Mouse (Mus musculus) midbrain, postnatal 0 days (tissue): ENCODE data around the gene Vmn1r85. TPM values are rescaled to one million over a fixed set of nuclear protein-coding genes. Genes with fewer than 3 reads are reported as not detected.

Experiments
- ATAC-seq: fragments of 200-750 bp; cut with Nextera tagmentation; 2 replicates; pipeline ENCODE4 v1.8.0; 2017; ENCODE audit warnings: moderate number of reproducible peaks, mild to moderate bottlenecking, moderate TSS enrichment, moderate library complexity; ENCODE audit not compliant: low FRiP score
- DNase-seq: peaks from one replicate; pipeline ENCODE4 v3.0.0-alpha.2; 2015; ENCODE audit warnings: low spot score
- H3K27ac ChIP-seq: fragments of 300-500 bp; sonication (generic); 2 replicates; pipeline ENCODE4 v1.5.1; 2014; ENCODE audit warnings: low read depth, mild to moderate bottlenecking, low read length, mixed read lengths
- H3K27me3 ChIP-seq: fragments of 300-500 bp; sonication (generic); 2 replicates; pipeline ENCODE4 v1.6.1; 2014; ENCODE audit warnings: low read length, control low read depth, mixed read lengths; ENCODE audit not compliant: insufficient read depth
- H3K36me3 ChIP-seq: fragments of 300-500 bp; sonication (generic); 2 replicates; pipeline ENCODE4 v1.6.1; 2014; ENCODE audit warnings: low read length, control low read depth, mixed read lengths; ENCODE audit not compliant: insufficient read depth
- H3K4me1 ChIP-seq: fragments of 300-500 bp; sonication (generic); 2 replicates; pipeline ENCODE4 v1.6.1; 2014; ENCODE audit warnings: mild to moderate bottlenecking, control low read depth, antibody characterized with exemption, low read length, mixed read lengths; ENCODE audit not compliant: insufficient read depth
- H3K4me2 ChIP-seq: fragments of 300-500 bp; sonication (generic); 2 replicates; pipeline ENCODE4 v1.6.1; 2014; ENCODE audit warnings: low read depth, mild to moderate bottlenecking, low read length, mixed read lengths; ENCODE audit not compliant: poor library complexity, severe bottlenecking
- H3K4me3 ChIP-seq: fragments of 300-500 bp; sonication (generic); 2 replicates; pipeline ENCODE4 v1.5.1; 2014; ENCODE audit warnings: low read depth, mild to moderate bottlenecking, low read length, moderate library complexity
- H3K9ac ChIP-seq: fragments of 300-500 bp; sonication (generic); replicated peaks from 2 replicates; pipeline ENCODE4 v1.6.1; 2014; ENCODE audit warnings: mild to moderate bottlenecking, low read length, moderate library complexity, mixed read lengths; ENCODE audit not compliant: poor library complexity, severe bottlenecking
- H3K9me3 ChIP-seq: fragments of 300-500 bp; sonication (generic); 2 replicates; pipeline ENCODE4 v1.6.1; 2016; ENCODE audit warnings: low read length, control low read depth
- CTCF ChIP-seq: IDR thresholded peaks from 2 replicates; pipeline ENCODE4 v1.5.1; 2016; ENCODE audit warnings: antibody characterized with exemption, mild to moderate bottlenecking
- WGBS: fragments of 180-500 bp; shearing (Covaris S2); extraction: QIAGEN DNeasy Blood & Tissue Kit; methylation state at CpG from one replicate; pipeline ENCODE4 v1.1.7; 2014; 5-methylcytosine and 5-hydroxymethylcytosine counted together
- polyA plus RNA-seq: library from polyadenylated mRNA; unstranded; fragments of >200 nt; fragmentation: Nextera tagmentation; extraction: Ambion mirVana; gene quantifications from 2 replicates; pipeline ENCODE4 v1.2.1, GENCODE M21; 2015
- total RNA-seq: library from RNA; depleted of rRNA; stranded (reverse); fragments of >200 nt; gene quantifications from 2 replicates; pipeline ENCODE4 v1.2.3, GENCODE M21; 2014; rRNA removed

The Vmn1r85 gene
- total and polyA plus RNA-seq, 2 experiments from 2014 or later, result 0.27 to 0.33 TPM

- WGBS, result 54% methylated on average over 4 of the region's 4 CpGs
- H3K27ac ChIP-seq, result peak overlapping the region; percentile 98
- no peaks in the 10 kb centered on the region for H3K27me3 ChIP-seq
- peaks cover 18% of the 10 kb centered on the region for H3K36me3 ChIP-seq
- DNase-seq, result no peak
- no peak for TF ChIP-seq CTCF
- no peaks in the 10 kb centered on the region for H3K9me3 ChIP-seq
- peak overlapping the region; percentile 87 for H3K4me3 ChIP-seq
- peaks cover 14% of the 10 kb centered on the region for H3K4me1 ChIP-seq
- no peak for ATAC-seq
- H3K4me2 ChIP-seq, result peak overlapping the region; percentile 87
- H3K9ac ChIP-seq, result peak overlapping the region; percentile 98
Observed at GRCm38 (mm10) chr7:13036806-13037205, 58.2 kb downstream of the Vmn1r85 start.

GRCm38 (mm10) chr7:13035211-13035855 lies 59.6 kb downstream of the Vmn1r85 start:
- peak overlapping the region; percentile 80; the same call in 1 of the 2 replicates for H3K27ac ChIP-seq
- H3K27me3 ChIP-seq, result no peaks in the 10 kb centered on the region
- H3K4me2 ChIP-seq, result no peak overlapping the region
- DNase-seq (no peak), ATAC-seq (no peak)
- TF ChIP-seq CTCF, result peak; percentile 20; the same call in 1 of the 2 replicates
- H3K36me3 ChIP-seq, result peaks cover 31% of the 10 kb centered on the region
- WGBS, result 86% methylated on average over 17 of the region's 17 CpGs
- no peak overlapping the region for H3K9ac ChIP-seq
- H3K4me3 ChIP-seq, result no peak overlapping the region
- H3K9me3 ChIP-seq, result no peaks in the 10 kb centered on the region
- H3K4me1 ChIP-seq, result peaks cover 14% of the 10 kb centered on the region

GRCm38 (mm10) chr7:13034148-13034977 lies 60.6 kb downstream of the Vmn1r85 start, which contains the start of gene Chmp2a:
Gene Chmp2a (minus strand): TSS chr7:13034807.
- H3K9ac ChIP-seq, result peak within 1 kb of the TSS; percentile 66
- no peaks in the 10 kb centered on the region for H3K27me3 ChIP-seq
- peaks cover 14% of the 10 kb centered on the region for H3K4me1 ChIP-seq
- no peaks in the 10 kb centered on the region for H3K9me3 ChIP-seq
- H3K36me3 ChIP-seq, result peaks cover 41% of the 10 kb centered on the region
- ATAC-seq (peak; percentile 83), DNase-seq (peak; percentile 98)
- peak within 1 kb of the TSS; percentile 73 for H3K4me2 ChIP-seq
- peak within 1 kb of the TSS; percentile 80 for H3K27ac ChIP-seq
- TF ChIP-seq CTCF, result no peak
- under 1% methylated on average over 45 of the region's 45 CpGs for WGBS
- peak within 1 kb of the TSS; percentile 38 for H3K4me3 ChIP-seq

- H3K9me3 ChIP-seq, result no peaks in the 10 kb centered on the region
- H3K4me3 ChIP-seq, result peak overlapping the region; percentile 38
- H3K4me1 ChIP-seq, result peaks cover 6% of the 10 kb centered on the region
- no peaks in the 10 kb centered on the region for H3K27me3 ChIP-seq
- peaks cover 48% of the 10 kb centered on the region for H3K36me3 ChIP-seq
- peak overlapping the region; percentile 66 for H3K9ac ChIP-seq
- H3K4me2 ChIP-seq, result peak overlapping the region; percentile 73
- WGBS, result 46% methylated on average over 13 of the region's 13 CpGs
- no peak for TF ChIP-seq CTCF
- ATAC-seq, result no peak
- peak overlapping the region; percentile 80 for H3K27ac ChIP-seq
- no peak for DNase-seq
Observed at GRCm38 (mm10) chr7:13033451-13034147, 61.4 kb downstream of the Vmn1r85 start.

Other genes starting within 250 kb of the Vmn1r85 start
- 16.6 and 17.9 TPM in 2 replicates for gene Zfp128, start 214.0 kb downstream of the Vmn1r85 start, total RNA-seq
- 2.0 and 3.0 TPM in 2 replicates for gene Zfp128, start 214.0 kb downstream of the Vmn1r85 start, polyA plus RNA-seq
- gene Zscan22, start 197.4 kb downstream of the Vmn1r85 start, total RNA-seq, result 4.4 and 8.3 TPM in 2 replicates
- 2.6 and 3.7 TPM in 2 replicates for gene Zscan22, start 197.4 kb downstream of the Vmn1r85 start, polyA plus RNA-seq
- gene Rps5, start 172.9 kb downstream of the Vmn1r85 start, total RNA-seq, result 1,185 and 1,542 TPM in 2 replicates
- gene Rps5, start 172.9 kb downstream of the Vmn1r85 start, polyA plus RNA-seq, result 583 and 614 TPM in 2 replicates
- gene Rnf225, start 167.8 kb downstream of the Vmn1r85 start, total RNA-seq, result 1.9 and 2.7 TPM in 2 replicates
- 1.1 and 1.2 TPM in 2 replicates for gene Rnf225, start 167.8 kb downstream of the Vmn1r85 start, polyA plus RNA-seq
- 31.7 and 35.4 TPM in 2 replicates for gene Zfp324, start 129.3 kb downstream of the Vmn1r85 start, total RNA-seq
- 7.7 and 9.0 TPM in 2 replicates for gene Zfp324, start 129.3 kb downstream of the Vmn1r85 start, polyA plus RNA-seq
- 11.9 and 13.0 TPM in 2 replicates for gene Zfp446, start 117.3 kb downstream of the Vmn1r85 start, total RNA-seq
- gene Zfp446, start 117.3 kb downstream of the Vmn1r85 start, polyA plus RNA-seq, result 8.2 and 8.9 TPM in 2 replicates
- not detected in 2 replicates for gene Slc27a5, start 97.0 kb downstream of the Vmn1r85 start, total RNA-seq
- 0.18 and 0.21 TPM in 2 replicates for gene Slc27a5, start 97.0 kb downstream of the Vmn1r85 start, polyA plus RNA-seq
- 467 and 650 TPM in 2 replicates for gene Trim28, start 96.1 kb downstream of the Vmn1r85 start, total RNA-seq
- 187 and 190 TPM in 2 replicates for gene Trim28, start 96.1 kb downstream of the Vmn1r85 start, polyA plus RNA-seq
- 37.5 and 70.8 TPM in 2 replicates for gene Zbtb45, start 85.1 kb downstream of the Vmn1r85 start, total RNA-seq
- 29.0 and 31.8 TPM in 2 replicates for gene Zbtb45, start 85.1 kb downstream of the Vmn1r85 start, polyA plus RNA-seq
- 67.6 and 114 TPM in 2 replicates for gene Chmp2a, start 60.4 kb downstream of the Vmn1r85 start, total RNA-seq
- gene Chmp2a, start 60.4 kb downstream of the Vmn1r85 start, polyA plus RNA-seq, result 198 and 205 TPM in 2 replicates
- gene Ube2m, start 56.9 kb downstream of the Vmn1r85 start, total RNA-seq, result 359 and 383 TPM in 2 replicates
- 146 and 147 TPM in 2 replicates for gene Ube2m, start 56.9 kb downstream of the Vmn1r85 start, polyA plus RNA-seq
- gene Mzf1, start 40.4 kb downstream of the Vmn1r85 start, total RNA-seq, result 13.2 and 14.4 TPM in 2 replicates
- gene Mzf1, start 40.4 kb downstream of the Vmn1r85 start, polyA plus RNA-seq, result 12.2 TPM in 2 replicates
- not detected in 2 replicates for gene Vmn1r86, start 24.7 kb upstream of the Vmn1r85 start, total RNA-seq
- not detected in 2 replicates for gene Vmn1r86, start 24.7 kb upstream of the Vmn1r85 start, polyA plus RNA-seq
- not detected in 2 replicates for gene Vmn1r87, start 45.0 kb upstream of the Vmn1r85 start, total RNA-seq
- not detected in 2 replicates for gene Vmn1r87, start 45.0 kb upstream of the Vmn1r85 start, polyA plus RNA-seq
- not detected in 2 replicates for gene Vmn1r88, start 64.4 kb upstream of the Vmn1r85 start, total RNA-seq
- 0.01 TPM in 1 of 2 replicates, not detected in the other for gene Vmn1r88, start 64.4 kb upstream of the Vmn1r85 start, polyA plus RNA-seq
- gene Vmn1r89, start 117.8 kb upstream of the Vmn1r85 start, total RNA-seq, result not detected in 2 replicates
- not detected in 2 replicates for gene Vmn1r89, start 117.8 kb upstream of the Vmn1r85 start, polyA plus RNA-seq
- 14.3 and 15.9 TPM in 2 replicates for gene Lig1, start 182.1 kb upstream of the Vmn1r85 start, total RNA-seq
- 33.7 and 35.3 TPM in 2 replicates for gene Lig1, start 182.1 kb upstream of the Vmn1r85 start, polyA plus RNA-seq
- gene Zswim9, start 183.5 kb upstream of the Vmn1r85 start, total RNA-seq, result 10.9 and 11.5 TPM in 2 replicates
- 6.6 and 8.1 TPM in 2 replicates for gene Zswim9, start 183.5 kb upstream of the Vmn1r85 start, polyA plus RNA-seq
- 0.16 and 0.61 TPM in 2 replicates for gene Pla2g4c, start 229.5 kb upstream of the Vmn1r85 start, total RNA-seq
- gene Pla2g4c, start 229.5 kb upstream of the Vmn1r85 start, polyA plus RNA-seq, result 0.27 and 0.32 TPM in 2 replicates